Mouse (Mus musculus) megakaryocyte-erythroid progenitor cell, adult 5-6 weeks (primary cell): Measurements from ENCODE around the gene Npy. TPM values are rescaled to one million over a fixed set of nuclear protein-coding genes. Genes with fewer than 3 reads are reported as not detected.

Experiments
- ATAC-seq: replicated peaks from 2 replicates; pipeline ENCODE4 v1.8.0; 2016; ENCODE audit warnings: mild to moderate bottlenecking, inconsistent platforms; ENCODE audit not compliant: severe bottlenecking, poor library complexity, low FRiP score, low TSS enrichment
- total RNA-seq, 2 experiments: library from RNA; stranded (forward) in 1 of 2; stranded (reverse) in 1 of 2; fragments of 200-1000, 215-1000 nt in 1 of 2; fragments of >200 nt in 1 of 2; fragmentation: Nextera tagmentation in 1 of 2; gene quantifications; 2 replicates each; pipeline ENCODE4 v1.2.3; 2014 to 2017

Npy gene
- total RNA-seq (2014; fragmentation: Nextera tagmentation) (not detected in 2 replicates), total RNA-seq (2017) (not detected in 2 replicates)

- ATAC-seq, result peak; percentile 65
Observed at GRCm38 (mm10) chr6:49821961-49822870, at the start of gene Npy. TSS of gene Npy (plus strand) at chr6:49822710.

- ATAC-seq, result no peak
Observed at GRCm38 (mm10) chr6:49775006-49775405, 47.5 kb upstream of the Npy start.

- ATAC-seq, result peak; percentile 68
Observed at GRCm38 (mm10) chr6:49778109-49778508, 44.4 kb upstream of the Npy start.

- ATAC-seq, result no peak
Observed at GRCm38 (mm10) chr6:49778729-49779128, 43.8 kb upstream of the Npy start.

- ATAC-seq, result no peak
Observed at GRCm38 (mm10) chr6:49779606-49780005, 42.9 kb upstream of the Npy start.

GRCm38 (mm10) chr6:49780846-49781400, 41.6 kb upstream of the Npy start:
- ATAC-seq, result no peak

- no peak for ATAC-seq
Observed at GRCm38 (mm10) chr6:49781852-49782251, 40.7 kb upstream of the Npy start.

- ATAC-seq, result no peak
Observed at GRCm38 (mm10) chr6:49782679-49783078, 39.8 kb upstream of the Npy start.

GRCm38 (mm10) chr6:49792524-49792923, 30.0 kb upstream of the Npy start:
- no peak for ATAC-seq

GRCm38 (mm10) chr6:49804105-49804504, 18.4 kb upstream of the Npy start:
- no peak for ATAC-seq

- no peak for ATAC-seq
Observed at GRCm38 (mm10) chr6:49808076-49808475, 14.4 kb upstream of the Npy start.

GRCm38 (mm10) chr6:49817183-49817582, 5.3 kb upstream of the Npy start:
- ATAC-seq, result no peak

GRCm38 (mm10) chr6:49817625-49818024, 4.9 kb upstream of the Npy start:
- no peak for ATAC-seq

- no peak for ATAC-seq
Observed at GRCm38 (mm10) chr6:49822871-49823230, 341 bp downstream of the Npy start.

- ATAC-seq, result no peak
Observed at GRCm38 (mm10) chr6:49823371-49823770, 861 bp downstream of the Npy start.

- ATAC-seq, result no peak
Observed at GRCm38 (mm10) chr6:49823821-49824220, 1.3 kb downstream of the Npy start.

GRCm38 (mm10) chr6:49831579-49831978, 9.1 kb downstream of the Npy start:
- no peak for ATAC-seq

GRCm38 (mm10) chr6:49856830-49857229, 34.3 kb downstream of the Npy start:
- ATAC-seq, result no peak

- ATAC-seq, result no peak
Observed at GRCm38 (mm10) chr6:49867571-49867970, 45.1 kb downstream of the Npy start.

- ATAC-seq, result no peak
Observed at GRCm38 (mm10) chr6:49871071-49871470, 48.6 kb downstream of the Npy start.

- ATAC-seq, result no peak
Observed at GRCm38 (mm10) chr6:49873556-49873955, 51.0 kb downstream of the Npy start.
